Mouse (Mus musculus): ENCODE data around the gene Zfp831.

Zfp831 gene

DNA sequence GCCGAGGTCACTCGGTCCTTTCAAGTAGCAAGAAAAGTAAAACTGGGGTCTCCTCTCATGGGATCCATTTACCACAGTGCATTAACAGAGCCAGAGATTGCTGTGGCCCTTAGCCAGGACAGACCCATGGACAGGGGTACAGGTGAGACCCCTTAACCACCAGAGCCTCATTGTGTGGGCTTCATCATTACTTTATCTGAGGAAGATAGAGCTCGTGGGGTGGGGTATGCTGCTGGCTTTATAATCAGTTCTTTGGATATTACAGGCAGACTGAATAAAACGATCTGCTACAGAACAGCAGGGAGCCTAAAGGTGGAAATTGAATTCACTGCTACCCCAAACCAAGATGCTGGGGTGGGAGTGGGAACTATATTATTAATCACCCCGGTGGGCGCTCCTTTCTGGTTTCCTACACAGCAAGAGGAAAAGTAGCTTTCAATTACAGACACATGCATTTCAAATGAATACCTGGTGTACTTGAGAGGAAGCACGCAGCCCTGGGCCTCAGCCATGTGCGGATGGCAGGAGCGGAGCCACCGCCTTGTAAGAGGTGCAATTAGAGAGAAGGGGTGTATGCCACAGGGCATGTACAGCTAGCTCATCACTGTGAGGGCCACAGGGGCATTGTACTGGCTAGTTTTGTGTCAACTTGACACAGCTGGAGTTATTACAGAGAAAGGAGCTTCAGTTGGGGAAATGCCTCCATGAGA, 83.9 kb downstream of the Zfp831 start:
- DNase-seq (ENCODE audit: low read depth, low spot score): no peak

DNA sequence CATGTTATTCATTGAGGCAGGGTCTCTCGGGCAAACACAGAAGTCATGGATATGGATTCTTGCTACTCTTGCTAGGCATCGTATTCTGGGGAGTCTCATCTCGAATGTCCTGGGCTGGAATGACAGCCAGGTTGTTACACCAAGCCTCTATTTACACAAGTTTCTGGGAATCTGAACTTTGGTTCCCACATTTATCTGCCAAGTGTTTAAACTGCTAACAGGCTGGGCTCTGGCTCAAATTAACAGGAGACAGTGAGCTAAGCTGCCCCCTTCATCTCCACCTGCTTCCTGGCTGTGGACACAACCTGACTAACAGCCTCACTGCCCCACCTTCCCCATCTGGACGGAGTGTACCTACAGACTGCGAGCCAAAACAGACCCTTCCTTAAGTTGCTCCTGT, 88.6 kb downstream of the Zfp831 start:
- DNase-seq (ENCODE audit: low read depth, low spot score): no peak

GRCm38 (mm10) chr2:174735270-174735669, 91.9 kb downstream of the Zfp831 start:
- no peak for DNase-seq (ENCODE audit: low read depth, low spot score)

- DNase-seq (ENCODE audit: low read depth, low spot score): no peak
Observed at GRCm38 (mm10) chr2:174747182-174747581, 103.8 kb downstream of the Zfp831 start.

- no peak for DNase-seq (ENCODE audit: low read depth, low spot score)
Observed at GRCm38 (mm10) chr2:174748381-174748780, 105.0 kb downstream of the Zfp831 start.

GRCm38 (mm10) chr2:174753197-174753596, 109.9 kb downstream of the Zfp831 start:
- DNase-seq (ENCODE audit: low read depth, low spot score): no peak

DNA sequence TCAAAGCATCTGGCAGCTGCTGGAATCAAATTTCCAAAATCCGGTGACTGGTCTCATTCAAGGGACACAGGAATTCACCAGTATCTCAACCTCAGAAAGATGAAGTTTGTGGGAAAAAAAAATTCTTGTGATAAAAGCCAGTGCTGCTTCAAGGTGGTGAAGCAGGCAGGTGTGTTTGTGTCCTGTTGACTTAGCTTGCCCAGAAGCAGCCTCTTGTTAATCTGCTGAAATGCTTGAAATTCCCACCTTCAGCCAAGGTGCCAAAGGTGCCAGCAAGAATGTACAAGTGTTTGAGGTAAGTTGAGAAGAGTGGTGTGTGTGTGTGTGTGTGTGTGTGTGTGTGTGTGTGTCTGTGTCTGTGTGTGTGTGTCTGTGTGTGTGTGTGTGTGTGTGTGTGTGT, 110.9 kb downstream of the Zfp831 start:
- no peak for DNase-seq (ENCODE audit: low read depth, low spot score)

DNA sequence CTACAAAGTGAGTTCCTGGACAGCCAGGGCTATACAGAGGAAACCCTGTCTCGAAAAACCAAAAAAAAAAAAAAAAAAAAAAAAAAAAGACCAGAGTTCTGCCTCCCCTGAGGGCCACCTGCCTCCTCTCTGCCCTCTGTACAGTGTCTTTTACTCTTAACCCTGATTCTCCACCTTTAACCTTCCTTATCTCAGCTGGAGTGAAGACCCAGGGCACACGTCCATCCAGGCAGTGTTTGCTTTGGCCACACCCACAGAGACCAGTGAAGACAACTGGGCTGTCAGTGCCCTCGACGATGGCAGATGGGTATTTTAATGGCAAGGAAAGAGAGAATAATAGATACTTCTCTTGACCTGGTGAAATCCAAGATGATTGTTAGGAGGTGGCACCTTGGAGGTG, 115.9 kb downstream of the Zfp831 start:
- no peak for DNase-seq (ENCODE audit: low read depth, low spot score)
